Mouse (Mus musculus) hindbrain, embryonic 15.5 days (tissue): ENCODE measurements at regions not wholly inside any gene's neighbourhood (a gene's known extent, or its start where the extent isn't known, plus 50 kb on each side); places are given as distances from the start of the nearest gene placed in this dataset.

ENCODE experiments used
- ATAC-seq: fragments of 200-750 bp; cut with Nextera tagmentation; 2 replicates; pipeline ENCODE4 v1.8.0; 2017; ENCODE audit warnings: low read depth, moderate number of reproducible peaks, moderate TSS enrichment; ENCODE audit not compliant: low FRiP score
- H3K27ac ChIP-seq: fragments of 300-500 bp; sonication (generic); replicated peaks from 2 replicates; pipeline ENCODE4 v1.5.1; 2015; ENCODE audit warnings: mild to moderate bottlenecking, inconsistent platforms
- H3K27me3 ChIP-seq: fragments of 300-500 bp; sonication (generic); 2 replicates; pipeline ENCODE4 v1.6.1; 2015; ENCODE audit warnings: control low read depth, inconsistent platforms
- H3K36me3 ChIP-seq: fragments of 300-500 bp; sonication (generic); 2 replicates; pipeline ENCODE4 v1.6.1; 2015; ENCODE audit warnings: control low read depth, inconsistent platforms
- H3K4me1 ChIP-seq: fragments of 300-500 bp; sonication (generic); replicated peaks from 2 replicates; pipeline ENCODE4 v1.6.1; 2015; ENCODE audit warnings: control low read depth, inconsistent platforms
- H3K4me2 ChIP-seq: fragments of 300-500 bp; sonication (generic); 2 replicates; pipeline ENCODE4 v1.6.1; 2015; ENCODE audit warnings: moderate library complexity, mild to moderate bottlenecking, inconsistent platforms
- H3K4me3 ChIP-seq: fragments of 300-500 bp; sonication (generic); 2 replicates; pipeline ENCODE4 v1.5.1; 2015; ENCODE audit warnings: mild to moderate bottlenecking, inconsistent platforms
- H3K9ac ChIP-seq: fragments of 300-500 bp; sonication (generic); 2 replicates; pipeline ENCODE4 v1.6.1; 2015; ENCODE audit warnings: inconsistent platforms
- H3K9me3 ChIP-seq: fragments of 300-500 bp; sonication (generic); 2 replicates; pipeline ENCODE4 v1.6.1; 2016; ENCODE audit warnings: control low read depth, inconsistent platforms
- WGBS: fragments of 180-500 bp; shearing (Covaris S2); methylation state at CpG from one replicate; pipeline ENCODE4 v1.1.7; 2015; 5-methylcytosine and 5-hydroxymethylcytosine counted together

DNA sequence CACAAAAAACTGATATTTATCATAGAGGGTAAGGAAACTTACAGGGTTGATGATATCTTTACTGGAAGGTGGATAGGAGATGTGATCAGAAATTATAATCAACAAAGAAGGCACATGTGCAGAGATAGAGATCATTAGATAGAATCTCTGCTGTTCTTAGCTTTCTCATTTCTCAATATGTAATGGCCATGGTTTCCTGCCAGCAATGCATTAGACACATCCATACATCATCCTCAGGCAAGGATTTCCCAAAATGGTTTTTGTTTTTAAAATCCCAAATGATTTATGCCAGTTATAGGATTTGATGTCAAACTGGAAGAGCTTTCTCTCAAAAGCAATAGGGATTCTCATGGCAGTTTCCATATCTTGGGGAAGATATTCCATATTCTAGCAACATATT is 52.0 kb upstream of the C030005K15Rik start:
- Histone ChIP-seq H3K36me3 (no peaks in the 10 kb centered on the region), H3K4me2 (no peak overlapping the region), H3K27me3 (no peaks in the 10 kb centered on the region), H3K9ac (no peak overlapping the region), H3K27ac (no peak overlapping the region), H3K9me3 (no peaks in the 10 kb centered on the region), H3K4me3 (no peak overlapping the region), H3K4me1 (no peaks in the 10 kb centered on the region)
- ATAC-seq: no peak

DNA sequence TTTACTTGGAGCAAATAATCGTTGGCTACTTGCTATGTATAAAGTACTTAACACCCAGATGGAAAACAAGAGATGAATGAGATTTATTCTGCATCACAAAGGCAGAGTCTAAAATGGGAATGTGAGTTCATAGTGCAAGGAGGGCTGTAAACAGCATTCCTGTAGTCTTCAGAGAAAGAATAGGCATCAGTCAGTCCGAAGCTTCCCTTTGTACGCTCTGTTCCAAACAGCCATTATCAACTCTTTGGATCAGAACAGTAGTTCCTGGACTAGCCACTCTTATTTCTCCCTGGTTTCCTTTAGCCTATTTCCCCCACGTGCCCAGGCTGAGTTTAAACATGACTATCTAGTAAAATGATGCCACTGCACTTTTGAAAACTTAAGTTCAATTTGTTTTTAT is 52.8 kb upstream of the C030005K15Rik start:
- Histone ChIP-seq H3K9ac (no peak overlapping the region), H3K4me2 (no peak overlapping the region), H3K4me1 (no peaks in the 10 kb centered on the region), H3K27ac (no peak overlapping the region), H3K27me3 (no peaks in the 10 kb centered on the region), H3K9me3 (no peaks in the 10 kb centered on the region), H3K36me3 (no peaks in the 10 kb centered on the region), H3K4me3 (no peak overlapping the region)
- WGBS: 55% methylated on average over 4 of the region's 4 CpGs
- no peak for ATAC-seq

DNA sequence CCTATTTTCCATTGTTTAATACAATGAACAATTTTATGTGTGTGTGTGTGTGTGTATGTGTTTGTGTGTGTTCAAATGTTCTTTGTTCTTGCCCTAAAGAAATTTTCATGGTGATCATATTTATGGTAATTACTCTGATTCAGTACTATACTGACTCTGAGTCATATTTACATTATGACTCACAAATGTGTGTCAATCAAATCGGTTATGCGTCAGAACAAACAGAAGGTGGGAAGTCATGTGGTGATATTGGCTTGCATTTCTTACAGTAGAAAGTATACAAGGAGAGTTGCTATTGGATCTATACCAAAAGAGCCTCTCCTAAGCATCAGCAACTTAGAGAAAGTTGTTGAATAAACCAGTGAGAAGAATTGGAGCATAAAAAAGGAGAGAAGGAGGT is 67.2 kb upstream of the C030005K15Rik start:
- no peak overlapping the region for H3K9ac ChIP-seq
- WGBS: 82% methylated on average over 2 of the region's 2 CpGs
- no peaks in the 10 kb centered on the region for H3K4me1 ChIP-seq
- H3K27ac ChIP-seq: no peak overlapping the region
- ATAC-seq: no peak
- no peak overlapping the region for H3K4me3 ChIP-seq
- H3K36me3 ChIP-seq: no peaks in the 10 kb centered on the region
- no peak overlapping the region for H3K4me2 ChIP-seq
- H3K9me3 ChIP-seq: no peaks in the 10 kb centered on the region
- no peaks in the 10 kb centered on the region for H3K27me3 ChIP-seq

DNA sequence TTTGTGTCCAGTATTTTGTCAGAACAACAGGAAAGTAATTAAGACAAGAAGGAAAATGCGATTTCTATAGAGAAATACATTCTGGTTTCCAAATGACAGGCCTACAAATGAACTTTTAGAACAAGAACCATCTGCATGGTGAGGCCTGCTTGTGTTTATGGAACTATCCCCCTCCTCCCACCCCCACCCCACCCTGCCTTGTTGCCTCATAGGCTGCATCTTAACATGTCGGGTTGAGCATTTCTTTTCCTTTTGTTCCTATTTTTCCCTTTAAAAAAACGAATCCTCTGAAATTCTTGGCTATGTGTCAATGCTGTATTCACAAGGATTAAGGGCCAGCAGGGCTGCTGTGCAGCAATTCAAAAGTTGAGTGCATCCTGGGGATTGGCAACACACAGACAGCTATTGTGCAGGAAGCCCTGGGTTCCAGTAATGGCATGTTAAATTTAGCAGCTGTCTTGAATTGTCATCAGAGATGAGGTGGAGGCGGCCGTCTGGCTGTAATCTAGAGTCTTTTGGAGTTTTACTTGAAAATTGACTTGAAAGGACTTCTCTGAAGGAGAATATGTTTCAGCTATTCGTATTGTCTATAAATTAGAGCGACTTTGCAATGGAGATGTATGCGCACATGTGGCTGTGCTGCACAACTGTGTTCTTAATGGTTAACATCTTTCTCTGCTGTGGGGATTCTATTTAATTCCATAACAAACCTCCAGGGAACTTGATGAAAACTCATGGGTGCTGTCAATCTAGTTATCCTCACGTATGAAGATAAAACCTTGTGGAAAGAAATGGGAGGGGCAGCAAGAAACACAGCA is 75.1 kb upstream of the C030005K15Rik start:
- ATAC-seq: no peak
- Histone ChIP-seq H3K9me3 (no peaks in the 10 kb centered on the region), H3K9ac (no peak overlapping the region), H3K4me2 (no peak overlapping the region), H3K4me1 (no peaks in the 10 kb centered on the region), H3K36me3 (no peaks in the 10 kb centered on the region), H3K4me3 (no peak overlapping the region), H3K27ac (no peak overlapping the region), H3K27me3 (no peaks in the 10 kb centered on the region)
- 37% methylated on average over 9 of the region's 9 CpGs for WGBS

DNA sequence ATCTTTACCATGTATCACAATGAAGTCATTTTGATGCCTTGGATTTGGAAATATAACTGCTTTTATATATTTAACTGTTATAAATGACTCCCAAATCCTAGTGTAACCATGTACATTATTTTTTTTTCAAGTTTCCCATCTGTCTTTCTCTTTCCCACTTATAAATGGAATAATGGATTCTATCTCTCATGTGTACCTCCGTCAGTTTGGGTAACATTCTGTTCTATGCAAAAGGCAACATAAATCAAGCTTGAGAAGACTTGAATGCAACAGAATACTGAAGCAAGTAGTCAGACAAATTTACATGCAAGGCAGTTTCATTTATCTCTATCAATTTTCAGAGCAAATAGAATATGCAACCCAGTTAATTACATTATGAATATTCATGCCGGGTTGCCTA is 81.4 kb upstream of the C030005K15Rik start:
- Histone ChIP-seq H3K4me3 (no peak overlapping the region), H3K27me3 (no peaks in the 10 kb centered on the region), H3K4me1 (no peaks in the 10 kb centered on the region), H3K9ac (no peak overlapping the region), H3K4me2 (no peak overlapping the region), H3K27ac (no peak overlapping the region), H3K36me3 (no peaks in the 10 kb centered on the region), H3K9me3 (no peaks in the 10 kb centered on the region)
- no peak for ATAC-seq
- 61% methylated on average over 2 of the region's 2 CpGs for WGBS

DNA sequence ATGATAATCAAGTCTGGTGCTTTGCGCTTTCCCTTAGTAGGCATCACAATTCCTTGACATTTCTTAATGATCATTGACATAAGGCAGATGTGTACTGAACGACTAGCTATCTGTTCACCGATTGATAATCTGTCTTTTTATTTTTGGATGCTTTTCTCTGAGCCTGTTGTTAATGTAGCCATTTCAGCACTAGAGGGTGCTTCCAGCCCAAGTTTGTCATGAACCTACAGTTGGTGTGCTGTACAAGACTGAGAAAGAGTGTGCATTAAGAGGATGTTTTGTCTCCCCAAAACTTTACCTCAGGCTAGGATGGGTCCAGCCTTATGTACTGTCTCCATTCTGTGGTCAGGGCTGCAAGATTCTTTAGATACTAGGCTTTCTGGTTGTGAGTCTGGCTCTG is 116.0 kb upstream of the C030005K15Rik start:
- Histone ChIP-seq H3K27me3 (no peaks in the 10 kb centered on the region), H3K27ac (no peak overlapping the region), H3K4me1 (no peaks in the 10 kb centered on the region), H3K9ac (no peak overlapping the region), H3K4me3 (no peak overlapping the region), H3K36me3 (no peaks in the 10 kb centered on the region), H3K4me2 (no peak overlapping the region), H3K9me3 (no peaks in the 10 kb centered on the region)
- 87% methylated on average over 3 of the region's 3 CpGs for WGBS
- ATAC-seq: no peak

DNA sequence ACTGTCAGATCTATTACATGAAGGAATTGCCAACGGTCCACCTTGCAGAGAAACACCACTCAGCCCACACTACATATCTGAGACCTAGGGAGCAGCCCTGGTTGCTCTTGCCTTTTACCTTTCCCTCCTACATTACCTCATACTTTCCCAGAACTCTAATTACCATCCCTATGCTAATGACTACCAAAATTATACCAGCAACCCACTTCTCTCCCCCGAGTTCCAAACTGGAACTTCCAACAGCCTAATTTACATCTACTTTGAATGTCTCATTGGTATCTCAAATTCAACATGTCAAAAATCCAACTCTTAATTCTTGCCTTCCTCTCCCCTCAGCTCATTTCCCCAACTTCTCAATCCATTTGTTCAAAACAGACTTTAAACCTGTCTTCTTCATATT is 124.9 kb upstream of the C030005K15Rik start:
- H3K27me3 ChIP-seq: no peaks in the 10 kb centered on the region
- no peak overlapping the region for H3K4me3 ChIP-seq
- no peak overlapping the region for H3K27ac ChIP-seq
- no peak overlapping the region for H3K4me2 ChIP-seq
- H3K36me3 ChIP-seq: no peaks in the 10 kb centered on the region
- WGBS: 81% methylated on average over 2 of the region's 2 CpGs
- ATAC-seq: no peak
- H3K4me1 ChIP-seq: no peaks in the 10 kb centered on the region
- H3K9me3 ChIP-seq: no peaks in the 10 kb centered on the region
- H3K9ac ChIP-seq: no peak overlapping the region

DNA sequence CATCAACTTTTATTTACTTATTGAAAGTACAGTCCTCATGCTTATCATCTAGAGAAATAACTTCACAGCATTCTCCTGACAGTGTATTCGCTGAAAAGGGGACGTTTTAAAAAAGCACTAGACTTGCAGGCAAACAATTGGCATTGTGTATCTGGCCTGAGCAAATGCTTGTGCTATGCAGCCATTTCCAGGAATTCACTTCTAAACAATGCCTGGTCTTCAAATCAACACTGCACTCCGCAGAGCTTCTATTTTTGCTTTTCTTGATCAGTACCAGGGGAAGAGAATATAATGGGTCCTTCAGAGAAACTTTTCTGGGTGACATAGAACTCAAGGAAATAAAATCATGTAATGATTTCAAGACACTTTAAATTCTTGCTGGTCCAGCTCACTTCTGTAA is 150.5 kb upstream of the C030005K15Rik start:
- WGBS: 57% methylated on average over 3 of the region's 3 CpGs
- no peak overlapping the region for H3K27ac ChIP-seq
- H3K4me3 ChIP-seq: no peak overlapping the region
- H3K27me3 ChIP-seq: no peaks in the 10 kb centered on the region
- no peaks in the 10 kb centered on the region for H3K36me3 ChIP-seq
- H3K9me3 ChIP-seq: no peaks in the 10 kb centered on the region
- no peak overlapping the region for H3K9ac ChIP-seq
- no peaks in the 10 kb centered on the region for H3K4me1 ChIP-seq
- ATAC-seq: no peak
- no peak overlapping the region for H3K4me2 ChIP-seq

DNA sequence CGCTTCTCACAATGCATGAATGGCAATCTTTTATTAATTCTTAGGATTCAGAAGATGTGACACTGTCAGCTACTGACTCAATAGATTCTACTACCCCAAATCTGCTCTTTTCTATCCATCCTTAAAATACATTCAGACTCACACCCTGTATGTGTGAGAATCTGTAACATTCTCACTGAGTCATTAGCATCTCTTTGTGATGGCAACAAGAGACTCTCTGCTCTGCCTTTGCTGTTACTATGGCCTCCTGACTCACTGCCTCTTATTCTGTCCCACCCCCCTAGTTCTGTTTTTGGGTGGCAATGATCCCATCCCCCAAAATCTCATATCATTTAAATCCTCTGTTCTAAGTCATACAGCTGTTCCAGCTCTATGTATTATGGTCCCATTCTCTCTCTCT is 159.5 kb upstream of the C030005K15Rik start:
- Histone ChIP-seq H3K9ac (no peak overlapping the region), H3K27ac (no peak overlapping the region), H3K27me3 (no peaks in the 10 kb centered on the region), H3K4me3 (no peak overlapping the region), H3K9me3 (no peaks in the 10 kb centered on the region), H3K4me2 (no peak overlapping the region), H3K36me3 (no peaks in the 10 kb centered on the region), H3K4me1 (no peaks in the 10 kb centered on the region)
- WGBS: 96% methylated on average over 1 of the region's 1 CpGs
- no peak for ATAC-seq

DNA sequence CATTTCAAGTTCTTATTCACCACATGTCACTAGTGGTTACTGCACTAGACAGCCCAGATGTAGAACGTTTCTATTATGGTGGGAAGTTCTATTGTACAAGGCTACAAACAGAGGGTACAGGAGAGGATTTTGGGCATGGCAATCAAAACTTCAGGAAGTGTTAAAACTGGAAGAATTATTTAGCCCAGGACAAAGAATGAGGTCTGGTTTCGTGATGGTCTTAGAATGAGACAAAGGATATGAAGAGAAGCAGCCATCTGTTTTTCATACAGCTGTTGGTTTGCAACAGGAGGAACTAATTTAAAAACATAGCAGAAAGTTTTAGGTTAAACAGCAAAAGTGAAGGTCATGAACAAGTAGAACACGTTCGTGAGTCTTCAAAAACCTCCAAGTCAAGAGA is 179.2 kb upstream of the C030005K15Rik start:
- no peak for ATAC-seq
- no peak overlapping the region for H3K9ac ChIP-seq

DNA sequence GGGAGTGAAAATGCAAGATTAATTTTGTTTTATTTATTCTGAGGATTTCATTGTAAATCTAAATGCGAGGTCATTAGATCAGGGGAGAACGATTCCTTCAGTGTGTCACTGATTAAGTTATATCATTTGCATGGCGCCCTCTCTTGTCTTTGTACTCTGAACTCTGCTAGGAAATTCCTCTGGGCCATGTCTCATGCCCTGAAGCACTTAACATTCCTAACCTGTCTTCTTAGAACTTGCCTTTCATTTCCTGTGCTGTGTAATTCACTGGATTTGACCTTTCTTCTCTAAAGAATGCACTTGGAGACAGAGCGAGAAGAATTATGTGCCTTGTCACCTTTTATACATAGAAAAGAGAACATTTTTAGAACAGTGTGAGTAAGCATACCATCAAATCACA is 199.0 kb upstream of the C030005K15Rik start:
- Histone ChIP-seq H3K4me2 (no peak overlapping the region), H3K9ac (no peak overlapping the region), H3K4me3 (no peak overlapping the region), H3K27ac (no peak overlapping the region), H3K9me3 (no peaks in the 10 kb centered on the region), H3K27me3 (no peaks in the 10 kb centered on the region), H3K4me1 (no peaks in the 10 kb centered on the region), H3K36me3 (no peaks in the 10 kb centered on the region)
- ATAC-seq: no peak
- WGBS: 54% methylated on average over 4 of the region's 4 CpGs

More for the DNA sequence above, 179.2 kb upstream of the C030005K15Rik start:
- no peaks in the 10 kb centered on the region for H3K9me3 ChIP-seq
- WGBS: 70% methylated on average over 4 of the region's 4 CpGs
- no peaks in the 10 kb centered on the region for H3K27me3 ChIP-seq
- no peak overlapping the region for H3K4me2 ChIP-seq
- no peak overlapping the region for H3K27ac ChIP-seq
- no peaks in the 10 kb centered on the region for H3K4me1 ChIP-seq
- no peak overlapping the region for H3K4me3 ChIP-seq
- H3K36me3 ChIP-seq: no peaks in the 10 kb centered on the region

DNA sequence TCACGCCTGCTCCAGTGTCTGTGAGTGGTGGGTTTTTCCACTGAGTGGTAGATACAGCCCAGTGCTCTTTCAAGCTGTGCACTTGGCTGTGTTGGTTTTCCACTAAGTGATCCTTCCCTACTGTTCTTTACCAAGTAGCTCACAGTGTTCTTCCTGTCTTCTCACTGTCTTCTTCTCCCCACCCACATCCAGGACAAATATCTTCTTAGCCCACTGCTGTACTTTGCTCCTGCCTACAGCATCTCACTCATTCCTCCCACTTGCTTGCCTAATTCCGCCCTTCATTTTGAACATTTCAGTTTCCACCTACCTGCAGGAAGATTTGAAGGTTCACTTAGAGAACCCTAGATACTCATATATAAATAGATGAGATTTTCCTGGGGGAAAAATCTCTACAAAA is 213.8 kb upstream of the C030005K15Rik start:
- H3K4me2 ChIP-seq: no peak overlapping the region
- no peaks in the 10 kb centered on the region for H3K4me1 ChIP-seq
- H3K9ac ChIP-seq: no peak overlapping the region
- no peak overlapping the region for H3K27ac ChIP-seq
- H3K9me3 ChIP-seq: no peaks in the 10 kb centered on the region
- no peak for ATAC-seq
- no peaks in the 10 kb centered on the region for H3K27me3 ChIP-seq
- H3K36me3 ChIP-seq: no peaks in the 10 kb centered on the region
- H3K4me3 ChIP-seq: no peak overlapping the region
- WGBS: 92% methylated on average over 2 of the region's 2 CpGs

DNA sequence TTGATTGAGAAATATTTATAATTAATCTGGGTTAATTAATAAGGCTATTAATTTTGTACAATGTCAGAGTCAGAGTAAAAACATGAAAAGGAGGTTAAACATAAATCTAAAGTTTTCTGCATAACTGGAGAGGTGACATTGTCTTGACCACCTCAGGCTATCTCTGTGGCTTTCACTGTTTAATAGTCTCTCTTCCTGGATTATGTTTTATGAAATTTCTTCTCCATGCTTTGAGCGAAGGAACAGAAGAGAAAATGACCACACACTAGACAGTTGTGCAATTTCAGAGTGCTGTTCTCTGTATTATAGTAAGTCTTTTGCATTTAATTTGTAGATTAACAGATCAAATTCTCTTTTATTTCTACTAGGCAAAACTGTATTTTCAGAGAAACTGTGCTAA is 239.3 kb upstream of the C030005K15Rik start:
- Histone ChIP-seq H3K27ac (no peak overlapping the region), H3K4me1 (no peaks in the 10 kb centered on the region), H3K27me3 (no peaks in the 10 kb centered on the region), H3K4me3 (no peak overlapping the region), H3K9me3 (no peaks in the 10 kb centered on the region), H3K9ac (no peak overlapping the region), H3K4me2 (no peak overlapping the region), H3K36me3 (no peaks in the 10 kb centered on the region)
- WGBS: 75% methylated on average over 1 of the region's 1 CpGs
- no peak for ATAC-seq
